Mouse (Mus musculus) heart, embryonic 13.5 days (tissue): ENCODE measurements around the gene Pid1. TPM values are rescaled to one million over a fixed set of nuclear protein-coding genes. Genes with fewer than 3 reads are reported as not detected.
"Not testable (repeated sequence)": the region's sequence is repeated elsewhere in the genome, so short reads cannot be mapped to it uniquely, and the experiment has no call there.

Experiments
- ATAC-seq: fragments of 200-750 bp; cut with Nextera tagmentation; 2 replicates; pipeline ENCODE4 v1.8.0; 2017; ENCODE audit warnings: moderate TSS enrichment; ENCODE audit not compliant: insufficient number of reproducible peaks, low FRiP score, low TSS enrichment; ENCODE audit errors: extremely low read depth
- H3K27ac ChIP-seq: fragments of 300-500 bp; sonication (generic); replicated peaks from 2 replicates; pipeline ENCODE4 v1.5.1; 2015; ENCODE audit warnings: moderate library complexity, mild to moderate bottlenecking, inconsistent platforms
- H3K27me3 ChIP-seq: fragments of 300-500 bp; sonication (generic); replicated peaks from 2 replicates; pipeline ENCODE4 v1.6.1; 2015; ENCODE audit warnings: mild to moderate bottlenecking, inconsistent platforms
- H3K36me3 ChIP-seq: fragments of 300-500 bp; sonication (generic); 2 replicates; pipeline ENCODE4 v1.6.1; 2015; ENCODE audit warnings: mild to moderate bottlenecking, inconsistent platforms
- H3K4me1 ChIP-seq: fragments of 300-500 bp; sonication (generic); 2 replicates; pipeline ENCODE4 v1.6.1; 2015; ENCODE audit warnings: inconsistent platforms
- H3K4me2 ChIP-seq: fragments of 300-500 bp; sonication (generic); 2 replicates; pipeline ENCODE4 v1.6.1; 2015; ENCODE audit warnings: inconsistent platforms, mild to moderate bottlenecking, moderate library complexity
- H3K4me3 ChIP-seq: fragments of 300-500 bp; sonication (generic); 2 replicates; pipeline ENCODE4 v1.5.1; 2015; ENCODE audit warnings: moderate library complexity, mild to moderate bottlenecking, inconsistent platforms
- H3K9ac ChIP-seq: fragments of 300-500 bp; sonication (generic); 2 replicates; pipeline ENCODE4 v1.6.1; 2015; ENCODE audit warnings: inconsistent platforms, mild to moderate bottlenecking, moderate library complexity
- H3K9me3 ChIP-seq: fragments of 300-500 bp; sonication (generic); 2 replicates; pipeline ENCODE4 v1.6.1; 2016; ENCODE audit warnings: inconsistent platforms
- WGBS: fragments of 180-500 bp; shearing (Covaris S2); methylation state at CpG from one replicate; pipeline ENCODE4 v1.1.7; 2015; ENCODE audit warnings: mixed read lengths; 5-methylcytosine and 5-hydroxymethylcytosine counted together
- polyA plus RNA-seq: library from polyadenylated mRNA; unstranded; fragments of >200 nt; fragmentation: Nextera tagmentation; extraction: Ambion mirVana; gene quantifications from 2 replicates; pipeline ENCODE4 v1.2.1, GENCODE M21; 2015

Pid1 gene
- polyA plus RNA-seq, 1 experiment from 2014 or later = 9.8 TPM

DNA sequence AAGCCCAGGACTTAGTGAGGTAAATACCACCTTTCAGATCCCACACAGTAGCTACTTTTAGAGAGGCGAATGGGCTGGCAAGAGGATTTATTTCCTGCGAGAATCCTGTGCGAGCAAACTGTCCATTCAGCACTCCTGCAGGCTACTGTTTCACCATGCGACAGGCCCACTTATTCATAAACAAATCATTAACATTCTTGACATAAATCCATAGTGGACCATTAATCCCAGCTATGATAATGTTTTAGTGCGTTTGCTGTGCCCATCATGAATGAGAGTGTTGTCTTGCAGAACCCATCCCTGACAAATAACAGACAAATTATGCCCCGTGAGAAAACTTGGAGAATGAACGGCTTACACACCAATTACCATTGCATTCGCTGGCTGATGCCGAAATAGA, 152.5 kb downstream of the Pid1 start:
- Histone ChIP-seq H3K9me3 (no peaks in the 10 kb centered on the region), H3K4me1 (no peaks in the 10 kb centered on the region), H3K9ac (no peak overlapping the region), H3K27ac (no peak overlapping the region), H3K4me3 (no peak overlapping the region), H3K4me2 (no peak overlapping the region), H3K36me3 (no peaks in the 10 kb centered on the region), H3K27me3 (no peaks in the 10 kb centered on the region)
- WGBS = 72% methylated on average over 9 of the region's 9 CpGs
- ATAC-seq = no peak

GRCm38 (mm10) chr1:84205746-84206145, 158.2 kb downstream of the Pid1 start:
- ATAC-seq, H3K4me2 ChIP-seq, H3K4me3 ChIP-seq, H3K27me3 ChIP-seq, H3K27ac ChIP-seq, H3K9me3 ChIP-seq, H3K4me1 ChIP-seq, H3K9ac ChIP-seq, H3K36me3 ChIP-seq: not testable (repeated sequence)
- 85% methylated on average over 3 of the region's 3 CpGs for WGBS

DNA sequence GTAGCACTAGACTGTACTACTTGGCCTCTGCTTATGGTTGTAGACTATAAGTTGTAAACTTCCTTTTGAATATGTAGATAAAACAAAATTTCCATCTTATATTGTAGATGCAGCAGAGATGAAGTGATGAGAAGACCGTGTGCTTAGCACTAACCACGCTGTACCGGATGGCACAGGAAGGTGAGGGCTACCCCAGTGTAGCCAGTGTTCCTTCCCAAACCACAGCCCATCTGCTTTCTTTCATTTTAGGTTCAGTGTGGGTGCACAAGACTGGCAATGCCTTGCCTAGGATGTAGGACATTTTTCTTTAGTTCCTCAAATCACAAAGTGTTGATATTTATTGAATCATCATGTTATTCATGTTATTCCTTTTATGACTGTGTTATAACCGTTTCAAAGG, 160.5 kb downstream of the Pid1 start:
- Histone ChIP-seq H3K4me3 (no peak overlapping the region), H3K27me3 (no peaks in the 10 kb centered on the region), H3K27ac (no peak overlapping the region), H3K4me2 (no peak overlapping the region), H3K4me1 (no peaks in the 10 kb centered on the region), H3K9ac (no peak overlapping the region), H3K9me3 (no peaks in the 10 kb centered on the region), H3K36me3 (no peaks in the 10 kb centered on the region)
- ATAC-seq = no peak
- 68% methylated on average over 4 of the region's 4 CpGs for WGBS

DNA sequence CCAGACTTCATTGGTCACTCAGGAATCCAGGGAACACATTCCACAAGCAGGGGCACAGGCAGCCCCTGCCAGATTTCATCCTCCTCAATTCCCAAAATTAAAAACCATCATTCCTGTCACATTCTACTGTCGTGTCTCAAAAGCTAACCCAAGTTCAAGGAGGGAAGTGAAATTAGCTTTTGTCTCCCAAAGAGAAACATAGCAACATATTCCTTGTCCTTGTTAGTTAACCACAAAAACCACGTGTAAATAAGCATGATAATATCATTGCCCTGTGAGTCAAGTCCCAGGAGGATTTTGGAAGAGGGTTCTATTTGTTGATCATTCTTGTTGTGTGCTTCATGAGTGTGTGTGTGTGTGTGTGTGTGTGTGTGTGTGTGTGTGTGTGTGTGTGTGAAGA, 164.1 kb downstream of the Pid1 start:
- Histone ChIP-seq H3K9ac (no peak overlapping the region), H3K4me3 (no peak overlapping the region), H3K9me3 (no peaks in the 10 kb centered on the region), H3K27me3 (no peaks in the 10 kb centered on the region), H3K4me1 (no peaks in the 10 kb centered on the region), H3K36me3 (no peaks in the 10 kb centered on the region), H3K4me2 (no peak overlapping the region), H3K27ac (no peak overlapping the region)
- WGBS = 44% methylated on average over 2 of the region's 2 CpGs
- ATAC-seq = no peak

DNA sequence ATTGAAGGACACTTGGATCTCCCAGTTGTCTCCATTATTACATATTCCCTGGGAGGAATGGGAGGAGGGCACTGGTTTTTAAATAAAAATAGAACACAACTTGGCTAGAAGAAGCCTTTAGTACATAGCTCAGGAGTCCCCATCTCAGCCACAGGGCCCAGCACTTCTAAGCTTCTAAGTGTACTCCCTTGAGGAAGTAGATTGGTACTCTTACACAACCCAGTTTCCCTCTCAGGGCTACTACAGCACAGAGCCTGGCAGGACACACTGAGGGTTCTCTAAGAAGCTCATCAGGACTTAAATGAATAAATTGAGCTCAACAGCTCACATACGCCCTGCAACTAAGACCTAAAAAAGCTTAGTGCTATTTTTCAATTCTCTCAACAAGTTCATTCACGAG, 165.1 kb downstream of the Pid1 start:
- no peak for ATAC-seq
- H3K36me3 ChIP-seq = no peaks in the 10 kb centered on the region
- H3K4me2 ChIP-seq = no peak overlapping the region
- WGBS = 71% methylated on average over 2 of the region's 2 CpGs
- no peak overlapping the region for H3K9ac ChIP-seq
- H3K27ac ChIP-seq = no peak overlapping the region
- no peaks in the 10 kb centered on the region for H3K4me1 ChIP-seq
- H3K4me3 ChIP-seq = no peak overlapping the region
- no peaks in the 10 kb centered on the region for H3K9me3 ChIP-seq
- no peaks in the 10 kb centered on the region for H3K27me3 ChIP-seq

DNA sequence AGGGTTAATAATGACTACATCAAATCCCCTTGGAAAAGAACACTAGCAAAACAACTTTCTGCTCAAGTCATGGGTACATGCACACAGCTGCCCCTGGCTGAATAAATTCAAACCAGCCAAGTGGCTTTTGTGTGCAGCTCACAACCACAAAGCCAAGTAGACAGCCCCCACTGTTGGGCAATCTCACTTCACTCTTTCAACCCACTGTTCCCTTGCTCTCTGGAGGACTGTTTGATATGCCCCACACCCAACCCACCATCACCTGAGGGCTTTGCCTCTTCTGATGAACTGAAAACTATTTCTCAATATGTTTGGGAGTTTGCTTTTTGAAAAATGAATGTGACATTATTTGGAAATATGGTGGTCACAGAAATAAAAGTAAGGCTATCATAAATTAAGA, 171.8 kb downstream of the Pid1 start:
- no peaks in the 10 kb centered on the region for H3K36me3 ChIP-seq
- no peak overlapping the region for H3K27ac ChIP-seq
- H3K9ac ChIP-seq = no peak overlapping the region
- H3K4me2 ChIP-seq = no peak overlapping the region
- H3K9me3 ChIP-seq = no peaks in the 10 kb centered on the region
- ATAC-seq = no peak
- H3K27me3 ChIP-seq = no peaks in the 10 kb centered on the region
- H3K4me3 ChIP-seq = no peak overlapping the region
- H3K4me1 ChIP-seq = no peaks in the 10 kb centered on the region

GRCm38 (mm10) chr1:84189446-84189845, 174.5 kb downstream of the Pid1 start:
- no peak overlapping the region for H3K27ac ChIP-seq
- H3K9me3 ChIP-seq = no peaks in the 10 kb centered on the region
- no peak overlapping the region for H3K4me2 ChIP-seq
- H3K4me1 ChIP-seq = no peaks in the 10 kb centered on the region
- no peak overlapping the region for H3K9ac ChIP-seq
- no peak overlapping the region for H3K4me3 ChIP-seq
- H3K36me3 ChIP-seq = no peaks in the 10 kb centered on the region
- ATAC-seq = no peak
- WGBS = 66% methylated on average over 5 of the region's 5 CpGs
- no peaks in the 10 kb centered on the region for H3K27me3 ChIP-seq

DNA sequence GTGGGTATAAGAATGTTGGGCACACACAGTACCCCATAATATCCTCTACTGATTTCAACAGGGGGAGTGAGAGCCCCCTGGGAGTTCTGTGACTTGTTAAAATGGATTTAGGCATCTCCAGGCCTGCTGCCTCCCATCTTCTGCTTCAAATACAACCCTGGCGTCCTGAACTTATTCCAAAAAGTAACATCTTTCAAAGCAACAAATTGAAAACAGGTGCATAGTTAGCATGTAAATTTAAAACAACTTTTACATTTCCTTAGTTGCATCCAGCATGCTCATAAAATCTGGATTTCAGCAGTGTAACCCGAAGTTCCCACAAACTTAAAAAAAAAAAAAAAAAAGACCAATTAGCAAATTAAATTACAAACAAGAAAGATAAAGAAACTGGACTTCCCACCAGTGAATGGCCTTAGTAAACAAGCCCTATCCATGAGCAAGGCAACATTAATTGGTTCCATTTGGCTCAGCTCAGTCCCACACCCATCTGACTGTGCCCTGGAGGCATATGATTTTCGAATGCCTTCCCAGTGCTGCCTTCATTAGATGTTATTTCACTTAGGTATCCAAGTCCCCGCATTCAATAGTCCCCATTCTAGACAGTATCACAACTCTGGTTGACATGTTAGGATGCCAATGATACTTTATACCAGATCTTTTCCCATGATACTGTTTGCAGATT, 177.1 kb downstream of the Pid1 start:
- no peak overlapping the region for H3K4me2 ChIP-seq
- H3K9ac ChIP-seq = no peak overlapping the region
- no peaks in the 10 kb centered on the region for H3K4me1 ChIP-seq
- H3K4me3 ChIP-seq = no peak overlapping the region
- H3K27ac ChIP-seq = no peak overlapping the region
- no peaks in the 10 kb centered on the region for H3K9me3 ChIP-seq
- no peak for ATAC-seq
- H3K36me3 ChIP-seq = no peaks in the 10 kb centered on the region
- WGBS = 66% methylated on average over 4 of the region's 4 CpGs
- H3K27me3 ChIP-seq = no peaks in the 10 kb centered on the region

DNA sequence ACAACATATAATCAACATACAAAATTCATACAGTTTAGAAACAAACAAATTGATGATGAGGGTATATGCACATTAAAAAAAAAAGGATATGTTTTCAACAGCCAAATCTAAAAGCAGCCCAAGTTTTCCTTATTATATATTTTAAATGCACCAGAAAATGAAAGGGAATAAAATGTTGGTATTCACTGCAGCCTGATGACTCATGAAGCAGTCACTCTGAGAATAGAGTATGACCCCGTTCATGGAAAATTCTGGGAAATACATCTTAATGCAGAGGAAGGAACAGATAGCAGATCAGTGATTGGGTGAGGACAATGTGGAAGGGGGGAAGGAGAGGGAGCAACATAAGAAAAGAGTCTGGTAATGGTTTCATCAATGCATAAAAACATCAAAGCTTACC, 186.3 kb downstream of the Pid1 start:
- 0 out of 2 replicates have a peak, but pooled peaks cover 4% of the 10 kb centered on the region for H3K9me3 ChIP-seq
- H3K4me3 ChIP-seq = no peak overlapping the region
- no peak overlapping the region for H3K4me2 ChIP-seq
- no peaks in the 10 kb centered on the region for H3K4me1 ChIP-seq
- 62% methylated on average over 1 of the region's 1 CpGs for WGBS
- H3K36me3 ChIP-seq = no peaks in the 10 kb centered on the region
- H3K27me3 ChIP-seq = no peaks in the 10 kb centered on the region
- ATAC-seq = no peak
- H3K9ac ChIP-seq = no peak overlapping the region
- H3K27ac ChIP-seq = no peak overlapping the region

DNA sequence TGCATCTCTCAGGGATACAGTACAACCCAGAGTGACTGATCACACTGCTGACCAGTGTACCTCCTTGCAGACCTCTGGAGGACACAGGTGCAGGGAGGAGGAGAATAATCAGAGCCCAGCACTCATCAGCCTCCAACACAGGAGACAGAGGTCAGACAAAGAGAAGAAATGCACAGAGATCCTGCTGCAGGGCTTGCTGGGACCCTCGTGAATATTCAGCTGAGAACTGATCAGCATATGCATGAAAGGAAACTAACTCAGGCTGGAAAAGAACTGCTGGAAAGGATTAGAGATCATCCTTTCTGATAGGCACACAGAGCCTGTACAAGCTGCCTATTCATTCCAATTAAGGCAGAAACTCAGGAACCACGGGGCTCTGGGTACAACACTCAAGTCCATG, 186.9 kb downstream of the Pid1 start:
- Histone ChIP-seq H3K27ac (no peak overlapping the region), H3K9ac (no peak overlapping the region), H3K4me3 (no peak overlapping the region), H3K9me3 (0 out of 2 replicates have a peak, but pooled peaks cover 4% of the 10 kb centered on the region), H3K4me2 (no peak overlapping the region), H3K36me3 (no peaks in the 10 kb centered on the region), H3K4me1 (no peaks in the 10 kb centered on the region), H3K27me3 (no peaks in the 10 kb centered on the region)
- 37% methylated on average over 2 of the region's 2 CpGs for WGBS
- no peak for ATAC-seq

- Histone ChIP-seq H3K4me3 (no peak overlapping the region), H3K36me3 (no peaks in the 10 kb centered on the region), H3K27ac (no peak overlapping the region), H3K9me3 (0 out of 2 replicates have a peak, but pooled peaks cover 4% of the 10 kb centered on the region), H3K4me2 (no peak overlapping the region), H3K9ac (no peak overlapping the region), H3K4me1 (no peaks in the 10 kb centered on the region), H3K27me3 (no peaks in the 10 kb centered on the region)
- no peak for ATAC-seq
- WGBS = 80% methylated on average over 6 of the region's 6 CpGs
Measured at GRCm38 (mm10) chr1:84172941-84173340, 191.0 kb downstream of the Pid1 start.

DNA sequence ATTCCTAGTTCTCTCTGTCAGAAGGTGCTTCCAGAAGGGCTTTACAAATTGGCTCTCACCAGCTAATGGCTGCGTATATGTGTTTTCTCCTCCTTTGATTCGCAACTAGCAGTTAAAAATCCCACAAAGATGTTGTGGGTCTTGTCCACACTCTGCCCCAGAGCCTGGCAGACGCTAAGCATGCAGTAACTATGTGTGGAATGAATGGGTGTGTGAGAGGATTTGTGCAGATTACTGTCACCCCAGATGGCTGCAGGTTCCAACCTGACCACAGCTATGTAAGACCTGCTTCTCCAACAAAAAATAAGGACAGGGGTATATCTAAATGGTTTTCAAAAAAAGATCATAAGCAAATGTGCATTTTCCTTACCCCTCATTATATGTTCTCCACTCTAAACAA, 206.2 kb downstream of the Pid1 start:
- no peaks in the 10 kb centered on the region for H3K9me3 ChIP-seq
- H3K9ac ChIP-seq = no peak overlapping the region
- H3K4me3 ChIP-seq = no peak overlapping the region
- H3K27me3 ChIP-seq = no peaks in the 10 kb centered on the region
- WGBS = 51% methylated on average over 3 of the region's 3 CpGs
- no peaks in the 10 kb centered on the region for H3K4me1 ChIP-seq
- no peak for ATAC-seq
- no peaks in the 10 kb centered on the region for H3K36me3 ChIP-seq
- no peak overlapping the region for H3K4me2 ChIP-seq
- no peak overlapping the region for H3K27ac ChIP-seq
